Mouse (Mus musculus): Measurements from ENCODE around the gene Aldh1l2.

Aldh1l2 gene

GRCm38 (mm10) chr10:83448582-83448981, 85.4 kb downstream of the Aldh1l2 start:
- DNase-seq, result no peak

All from kidney, postnatal 4 days (tissue).